Mouse (Mus musculus): Measurements from ENCODE around the gene Gpr161. TPM values are rescaled to one million over a fixed set of nuclear protein-coding genes. Genes with fewer than 3 reads are reported as not detected.

Gpr161 gene
- total RNA-seq, 2 experiments from 2014 or later: 3.6 to 3.8 TPM

Other genes starting within 250 kb of the Gpr161 start
- gene Tbx19, start 135.0 kb upstream of the Gpr161 start, total RNA-seq (2021): not detected
- gene Sft2d2, start 101.4 kb upstream of the Gpr161 start, total RNA-seq (2021): 10 to 100 TPM; 13.6 to 14.5 TPM
- 10 to 100 TPM; 37.1 to 37.8 TPM for gene Tiprl, start 58.8 kb upstream of the Gpr161 start, total RNA-seq (2021)
- 10 to 100 TPM; 75.7 to 83.9 TPM for gene Dcaf6, start 164.7 kb downstream of the Gpr161 start, total RNA-seq (2021)
- 100 to 1,000 TPM; 485 to 516 TPM for gene Mpc2, start 164.8 kb downstream of the Gpr161 start, total RNA-seq (2021)
- under 1 TPM in 1 of 2 experiments, not detected in 1; 0.17 TPM for gene Adcy10, start 189.4 kb downstream of the Gpr161 start, total RNA-seq (2021)